Mouse (Mus musculus): ENCODE data around the gene Nav2.
A peak's percentile ranks its signal among the peaks of the same experiment; 100 is the strongest.

The Nav2 gene

GRCm38 (mm10) chr7:49010739-49011138, 102.2 kb downstream of the Nav2 start:
- no peak for DNase-seq

- no peak for DNase-seq
Observed at GRCm38 (mm10) chr7:49012027-49012426, 103.5 kb downstream of the Nav2 start.

GRCm38 (mm10) chr7:49014480-49014879, 106.0 kb downstream of the Nav2 start:
- DNase-seq: peak in 1 of 2 experiments; percentile 32

GRCm38 (mm10) chr7:49015297-49015696, 106.8 kb downstream of the Nav2 start:
- peak in 1 of 2 experiments; percentile 26 for DNase-seq

GRCm38 (mm10) chr7:49016088-49016487, 107.6 kb downstream of the Nav2 start:
- DNase-seq: no peak

- peak in 1 of 2 experiments; percentile 30 for DNase-seq
Observed at GRCm38 (mm10) chr7:49017794-49018193, 109.3 kb downstream of the Nav2 start.

- peak in 1 of 2 experiments; percentile 34 for DNase-seq
Observed at GRCm38 (mm10) chr7:49018478-49018914, 110.0 kb downstream of the Nav2 start.

- DNase-seq: peak; percentile 81 to 83
Observed at GRCm38 (mm10) chr7:49025026-49025815, 116.7 kb downstream of the Nav2 start.

- DNase-seq: no peak
Observed at GRCm38 (mm10) chr7:49025991-49026390, 117.5 kb downstream of the Nav2 start.

- no peak for DNase-seq
Observed at GRCm38 (mm10) chr7:49026466-49026865, 118.0 kb downstream of the Nav2 start.

GRCm38 (mm10) chr7:49029282-49030012, 120.9 kb downstream of the Nav2 start:
- no peak for DNase-seq

GRCm38 (mm10) chr7:49032216-49032615, 123.7 kb downstream of the Nav2 start:
- DNase-seq: no peak

- DNase-seq: no peak
Observed at GRCm38 (mm10) chr7:49034253-49034652, 125.7 kb downstream of the Nav2 start.

GRCm38 (mm10) chr7:49040163-49040562, 131.6 kb downstream of the Nav2 start:
- DNase-seq: no peak

GRCm38 (mm10) chr7:49041334-49042070, 133.0 kb downstream of the Nav2 start:
- DNase-seq: no peak

GRCm38 (mm10) chr7:49045499-49046346, 137.2 kb downstream of the Nav2 start:
- no peak for DNase-seq

- DNase-seq: no peak
Observed at GRCm38 (mm10) chr7:49046347-49046989, 138.0 kb downstream of the Nav2 start.

- DNase-seq: no peak
Observed at GRCm38 (mm10) chr7:49047336-49047735, 138.8 kb downstream of the Nav2 start.

- no peak for DNase-seq
Observed at GRCm38 (mm10) chr7:49052871-49053618, 144.5 kb downstream of the Nav2 start.

GRCm38 (mm10) chr7:49055273-49055672, 146.8 kb downstream of the Nav2 start:
- DNase-seq: peak; percentile 59 to 74
